Mouse (Mus musculus): Measurements from ENCODE around the gene Slc30a9.

Slc30a9 gene

GRCm38 (mm10) chr5:67311811-67312521, 5.2 kb downstream of the Slc30a9 start:
- intact Hi-C loops (cut with DNase I) = no loop called here

DNA sequence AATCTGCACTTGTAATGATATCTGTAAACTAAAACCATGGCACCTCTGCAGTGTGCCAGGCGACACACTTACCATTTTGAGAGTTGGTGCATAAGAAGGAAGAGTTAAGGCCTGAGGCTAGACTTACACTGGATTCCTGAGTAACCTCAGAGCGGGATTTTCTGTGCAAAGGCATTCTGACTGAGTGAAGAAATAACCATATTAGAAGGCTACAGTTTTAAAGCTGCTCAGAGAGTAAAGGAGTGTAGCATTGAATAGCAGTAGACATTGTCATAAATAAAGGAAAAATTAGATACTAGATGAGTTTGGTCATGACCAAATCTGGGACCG, 5.7 kb downstream of the Slc30a9 start:
- intact Hi-C loops (cut with DNase I) = no loop called here

GRCm38 (mm10) chr5:67321656-67322268, 15.0 kb downstream of the Slc30a9 start:
- intact Hi-C loops (cut with DNase I) = no loop called here

- intact Hi-C loops (cut with DNase I) = no loop called here
Observed at GRCm38 (mm10) chr5:67324032-67324431, 17.3 kb downstream of the Slc30a9 start.

- intact Hi-C loops (cut with DNase I) = no loop called here
Observed at GRCm38 (mm10) chr5:67340811-67341210, 34.1 kb downstream of the Slc30a9 start.

DNA sequence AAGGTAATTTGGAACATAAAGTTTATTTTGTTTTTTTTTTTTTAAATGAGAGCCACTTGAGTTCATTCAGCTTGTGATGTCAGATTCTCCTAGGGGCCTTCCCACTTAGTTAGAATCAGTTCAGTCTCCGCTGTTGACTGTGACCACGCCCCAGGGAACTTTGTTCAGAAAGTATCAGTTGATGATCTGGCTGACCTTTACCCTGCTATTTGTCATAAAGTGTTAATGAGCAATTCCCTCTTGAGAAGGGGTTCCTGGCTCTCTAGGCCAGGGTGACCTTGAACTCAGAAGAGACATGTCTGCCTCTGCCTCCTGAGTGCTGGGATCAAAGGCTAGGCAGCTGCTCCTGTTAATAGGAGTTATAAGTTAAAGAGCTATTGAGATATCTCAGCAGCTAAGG, 40.3 kb downstream of the Slc30a9 start:
- intact Hi-C loops (cut with DNase I) = no loop called here

DNA sequence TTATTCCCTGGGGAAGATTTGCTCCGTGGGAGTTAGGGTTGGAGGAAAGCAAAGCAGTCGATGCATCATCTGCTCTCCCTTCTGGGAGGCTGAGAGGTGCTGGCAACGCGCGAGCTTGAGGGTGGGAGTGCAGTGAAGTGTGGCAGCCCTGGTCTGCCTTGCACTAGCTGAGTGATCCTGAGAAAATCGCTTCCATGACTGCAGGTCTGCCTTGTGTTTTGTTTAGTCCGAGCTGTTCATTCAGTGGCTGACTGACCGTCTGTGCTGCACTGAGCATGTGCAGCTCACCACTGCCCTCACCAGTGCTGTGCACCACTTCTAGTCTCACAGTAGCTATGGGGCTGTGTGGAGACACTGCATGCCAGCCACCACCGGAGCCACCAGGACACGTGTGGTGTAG, 42.2 kb downstream of the Slc30a9 start:
- intact Hi-C loops (cut with DNase I) = no loop called here

DNA sequence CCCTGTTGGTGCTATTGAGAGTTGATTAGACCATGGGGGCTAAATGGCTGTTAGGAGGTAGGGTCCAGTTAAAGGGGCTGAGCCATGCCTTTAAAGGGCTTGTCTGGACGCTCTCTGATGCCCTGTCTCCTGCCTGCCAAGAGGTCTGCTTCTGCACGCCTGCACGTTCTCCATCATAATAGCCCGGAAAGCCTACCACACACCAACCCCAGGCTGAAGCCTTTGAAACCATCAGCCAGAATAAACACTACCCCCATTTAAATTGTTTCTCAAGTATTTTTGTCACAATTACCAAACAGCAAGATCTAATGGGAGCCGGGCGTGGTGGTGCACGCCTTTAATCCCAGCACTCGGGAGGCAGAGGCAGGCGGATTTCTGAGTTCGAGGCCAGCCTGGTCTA, 55.6 kb downstream of the Slc30a9 start:
- intact Hi-C loops (cut with DNase I) = no loop called here

DNA sequence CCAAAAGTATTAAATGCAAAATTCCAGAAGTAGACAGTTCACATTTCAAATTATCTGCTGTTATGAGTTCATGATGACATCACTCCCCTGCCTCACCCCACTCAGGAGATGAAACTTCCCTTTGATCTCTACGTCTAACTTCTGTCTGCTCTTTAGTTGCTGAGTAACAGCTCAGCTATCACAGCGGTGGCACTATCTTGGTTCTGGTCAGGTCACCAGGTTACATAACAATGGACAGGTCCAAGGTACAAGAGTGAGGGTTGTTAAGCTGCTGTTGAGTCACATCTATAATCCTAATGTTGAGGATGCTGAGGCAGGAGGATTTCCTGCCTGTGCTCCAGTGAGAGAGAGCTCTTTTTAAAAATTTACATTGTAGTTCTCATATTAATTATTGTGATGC, 56.2 kb downstream of the Slc30a9 start:
- intact Hi-C loops (cut with DNase I) = no loop called here

GRCm38 (mm10) chr5:67377044-67377621, 70.4 kb downstream of the Slc30a9 start:
- intact Hi-C loops (cut with DNase I) = no loop called here

GRCm38 (mm10) chr5:67381690-67382089, 74.9 kb downstream of the Slc30a9 start:
- intact Hi-C loops (cut with DNase I) = no loop called here

DNA sequence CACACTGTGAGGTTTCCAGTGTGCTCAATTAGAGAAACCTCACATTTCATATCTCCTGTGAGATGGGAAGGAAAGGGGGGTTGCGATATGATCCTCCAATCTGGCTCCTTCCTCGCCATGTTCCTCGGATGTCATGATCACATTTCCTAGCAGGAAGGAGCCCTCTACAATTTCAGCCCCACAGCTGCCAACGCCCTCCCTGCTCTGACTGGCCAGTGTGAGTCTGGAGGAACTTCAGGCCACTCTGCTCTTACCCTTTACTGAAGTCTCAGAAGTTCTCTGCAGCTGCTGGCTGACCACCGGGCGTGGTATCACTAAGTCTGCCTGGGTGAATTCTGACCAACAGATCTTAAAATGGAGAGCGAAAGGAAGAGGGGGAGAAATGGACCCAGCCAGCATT, 75.8 kb downstream of the Slc30a9 start:
- intact Hi-C loops (cut with DNase I) = no loop called here

- intact Hi-C loops (cut with DNase I) = no loop called here
Observed at GRCm38 (mm10) chr5:67393951-67394350, 87.2 kb downstream of the Slc30a9 start.

- intact Hi-C loops (cut with DNase I) = no loop called here
Observed at GRCm38 (mm10) chr5:67395211-67395851, 88.6 kb downstream of the Slc30a9 start.

DNA sequence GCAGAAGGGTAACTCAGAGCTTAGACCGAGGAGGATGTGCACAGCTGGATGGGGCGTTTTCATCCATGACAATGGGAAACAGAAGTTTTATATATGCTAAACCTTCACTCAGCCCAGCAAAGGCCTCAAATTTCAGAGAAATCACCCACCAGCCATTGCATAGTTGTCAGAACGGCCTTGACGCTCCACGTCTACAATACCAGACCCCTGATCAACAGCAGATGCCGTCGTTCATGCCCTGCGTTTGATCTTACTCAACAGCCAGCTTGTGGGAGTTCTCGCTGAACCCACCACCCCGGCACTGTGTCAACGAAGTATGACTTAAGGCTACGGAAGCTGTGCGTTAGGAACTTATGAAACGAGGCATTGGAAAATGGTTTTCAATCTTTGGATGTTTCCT, 90.4 kb downstream of the Slc30a9 start:
- intact Hi-C loops (cut with DNase I) = no loop called here

DNA sequence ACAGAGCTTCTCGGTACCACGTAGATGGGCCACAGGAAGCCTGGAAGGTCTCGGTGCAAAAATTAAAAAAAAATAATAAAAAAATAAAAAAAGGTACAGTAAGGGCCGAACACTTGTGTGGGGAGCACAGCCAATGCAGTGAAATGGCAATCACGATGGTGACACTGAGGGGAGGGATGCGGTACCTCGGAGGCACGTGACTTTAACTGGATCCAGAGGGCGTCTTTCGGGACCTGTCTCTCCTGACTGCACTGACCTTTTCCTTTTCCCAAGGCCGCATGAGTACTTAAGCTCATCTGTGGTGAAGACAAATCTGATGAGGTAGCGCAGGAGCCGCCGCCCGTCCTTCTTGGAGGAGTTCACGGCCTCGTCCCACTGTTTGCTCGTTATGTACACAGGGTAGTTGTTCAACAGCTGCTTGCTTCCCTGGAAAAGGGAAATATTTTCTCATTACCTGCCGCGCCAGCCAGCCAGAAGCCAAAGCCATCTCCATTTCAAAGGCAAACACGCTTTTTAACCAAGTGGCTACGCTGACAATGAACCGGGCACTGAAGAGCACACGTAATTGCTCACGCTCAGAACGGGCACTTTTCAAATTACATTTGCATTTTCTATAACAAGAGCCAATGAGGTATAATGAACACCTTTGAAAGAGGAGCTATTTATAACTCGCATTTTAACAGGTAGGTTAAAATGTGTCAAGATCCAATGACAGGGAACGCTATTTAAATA, 93.3 kb downstream of the Slc30a9 start:
- intact Hi-C loops (cut with DNase I) = no loop called here

DNA sequence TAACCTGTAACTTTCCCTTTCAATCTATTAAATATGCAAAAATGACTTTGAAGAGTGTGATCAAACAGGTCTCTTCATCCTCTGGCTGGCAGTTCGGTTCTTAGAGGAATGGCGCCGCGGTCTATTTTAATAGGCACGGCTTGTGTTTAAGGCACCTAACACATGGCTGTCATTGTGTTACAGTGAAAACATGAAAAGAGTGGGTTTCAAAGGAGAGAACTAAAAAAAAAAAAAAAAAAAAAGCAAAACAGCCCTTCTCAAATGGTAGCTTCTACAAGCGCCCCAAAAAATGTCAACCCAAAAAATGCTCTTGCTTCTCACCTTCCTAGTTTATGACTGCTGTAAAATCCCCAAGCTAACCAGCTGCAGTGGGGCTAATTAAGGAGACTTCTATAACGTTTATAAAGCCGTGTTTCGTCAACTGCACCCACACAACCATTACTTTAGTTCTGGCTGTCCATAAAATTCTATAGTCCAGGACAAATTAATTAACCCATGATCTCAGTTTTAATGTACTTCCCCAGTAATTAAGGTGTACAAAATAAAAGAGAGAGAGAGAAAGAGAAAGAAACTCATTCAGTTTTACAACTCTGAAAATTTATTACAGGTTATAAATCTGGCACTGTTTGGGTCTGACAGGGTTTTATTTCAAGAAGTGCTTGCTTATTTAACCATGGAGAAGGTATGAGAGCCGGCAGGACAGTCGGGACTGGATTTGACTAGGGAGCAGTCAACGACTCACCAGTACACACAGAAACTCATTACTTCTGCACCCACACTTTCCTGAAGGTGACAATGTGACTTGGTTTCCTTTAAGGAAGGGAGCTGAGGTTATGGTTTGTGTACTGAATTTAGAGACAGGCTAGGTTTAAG, 94.1 kb downstream of the Slc30a9 start:
- intact Hi-C loops (cut with DNase I) = no loop called here

- intact Hi-C loops (cut with DNase I) = no loop called here
Observed at GRCm38 (mm10) chr5:67401612-67402011, 94.9 kb downstream of the Slc30a9 start.

GRCm38 (mm10) chr5:67404380-67404779, 97.6 kb downstream of the Slc30a9 start:
- intact Hi-C loops (cut with DNase I) = no loop called here

- intact Hi-C loops (cut with DNase I) = no loop called here
Observed at GRCm38 (mm10) chr5:67404919-67405318, 98.2 kb downstream of the Slc30a9 start.

All from adrenal gland (tissue).